Mouse (Mus musculus) brain, embryonic 18.5 days (tissue): Measurements from ENCODE around the gene Zcchc10.
A peak's percentile ranks its signal among the peaks of the same experiment; 100 is the strongest.
"Not testable (repeated sequence)": the region's sequence is repeated elsewhere in the genome, so short reads cannot be mapped to it uniquely, and the experiment has no call there.

Experiments
- DNase-seq: peaks from one replicate; pipeline ENCODE4 v3.0.0-alpha.2; 2012; ENCODE audit warnings: low read depth, low spot score

Gene Zcchc10

DNA sequence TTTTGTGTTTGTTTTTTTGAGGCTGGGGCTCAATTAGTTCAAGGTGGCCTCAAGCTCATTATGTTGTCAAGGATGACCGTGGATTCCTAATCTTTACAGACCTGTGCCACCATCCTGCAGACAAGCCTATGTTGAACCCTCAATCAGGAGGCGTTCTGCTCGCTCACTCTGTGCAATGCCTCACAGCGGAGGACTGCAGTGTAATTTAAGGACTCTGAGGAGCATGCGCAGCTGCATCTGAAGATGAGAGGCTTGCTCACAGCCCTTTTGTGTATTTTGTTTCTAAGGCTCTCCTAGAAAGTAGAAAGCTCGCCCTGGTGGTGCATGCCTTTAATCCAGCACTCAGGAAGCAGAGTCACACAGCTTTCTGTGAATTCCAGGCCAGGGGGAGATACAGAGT is 7.5 kb upstream of the Zcchc10 start:
- DNase-seq, result no peak

DNA sequence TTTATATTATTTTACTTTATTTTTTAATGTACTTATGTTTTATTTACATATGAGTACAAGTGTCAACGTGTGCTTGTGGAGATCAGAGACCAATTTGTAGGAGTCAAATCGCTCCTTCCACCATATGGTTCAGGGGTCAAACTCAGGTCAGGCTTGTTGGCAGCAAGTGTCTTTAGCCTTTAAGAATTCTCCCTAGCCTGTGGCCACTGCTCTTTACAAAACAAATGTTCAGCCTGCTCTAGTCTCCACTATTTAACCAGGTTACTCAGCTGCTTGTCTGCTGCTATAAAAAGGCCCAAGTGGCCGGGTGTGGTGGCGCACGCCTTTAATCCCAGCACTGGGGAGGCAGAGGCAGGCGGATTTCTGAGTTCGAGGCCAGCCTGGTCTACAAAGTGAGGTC is 6.4 kb upstream of the Zcchc10 start:
- no peak for DNase-seq

DNA sequence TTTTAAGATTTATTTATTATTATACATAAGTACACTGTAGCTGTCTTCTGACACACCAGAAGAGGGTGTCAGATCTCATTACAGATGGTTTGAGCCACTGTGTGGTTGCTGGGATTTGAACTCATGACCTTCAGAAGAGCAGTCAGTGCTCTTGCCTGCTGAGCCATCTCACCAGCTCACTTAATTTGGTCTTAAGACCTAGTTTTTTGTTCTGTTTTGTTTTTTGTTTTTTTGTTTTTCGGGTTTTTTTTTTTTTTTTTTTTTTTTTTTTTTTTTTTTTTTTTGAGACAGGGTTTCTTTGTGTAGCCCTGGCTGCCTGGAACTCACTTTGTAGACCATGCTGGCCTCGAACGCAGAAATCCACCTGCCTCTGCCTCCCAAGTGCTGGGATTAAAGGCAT is 5.9 kb upstream of the Zcchc10 start:
- DNase-seq, result not testable (repeated sequence)

DNA sequence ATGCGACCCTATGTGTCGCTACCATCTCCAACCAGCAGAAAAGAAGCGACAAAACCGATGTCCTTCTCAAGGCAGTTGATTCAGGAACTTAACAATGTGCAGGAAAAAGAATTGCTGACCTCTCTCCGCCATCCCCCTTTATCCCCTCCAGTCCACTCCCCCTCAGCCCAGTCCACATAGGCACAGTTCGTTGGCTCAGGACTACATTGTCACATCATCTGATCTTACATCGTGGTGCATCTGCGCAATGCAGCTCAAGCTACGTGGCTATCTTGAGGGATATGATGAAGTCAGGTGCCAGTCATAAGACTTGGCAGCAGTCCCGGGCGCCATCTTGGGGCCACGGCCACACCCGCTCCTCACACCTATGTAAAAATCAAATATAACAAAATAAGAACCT is 4.6 kb upstream of the Zcchc10 start:
- DNase-seq, result not testable (repeated sequence)

DNA sequence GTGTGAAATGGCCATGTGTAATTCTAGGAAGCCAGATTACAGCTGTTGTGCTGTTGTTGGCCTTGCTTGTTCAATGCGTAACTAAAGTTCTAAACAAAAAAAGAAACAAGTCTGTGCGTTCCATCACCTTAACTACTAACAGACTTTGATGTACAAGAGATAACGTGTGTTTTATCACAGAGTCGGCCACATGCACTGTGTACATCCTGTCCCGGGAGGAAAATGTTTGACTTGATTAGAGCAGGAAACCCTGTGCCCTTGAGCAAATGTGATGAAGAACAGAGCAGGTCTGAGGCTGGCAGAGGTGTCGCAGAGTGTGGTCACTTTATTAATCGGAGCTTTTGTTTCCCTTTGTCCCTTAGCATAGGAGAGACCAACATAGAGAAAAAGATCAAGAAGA is 5.8 kb downstream of the Zcchc10 start:
- DNase-seq, result no peak

DNA sequence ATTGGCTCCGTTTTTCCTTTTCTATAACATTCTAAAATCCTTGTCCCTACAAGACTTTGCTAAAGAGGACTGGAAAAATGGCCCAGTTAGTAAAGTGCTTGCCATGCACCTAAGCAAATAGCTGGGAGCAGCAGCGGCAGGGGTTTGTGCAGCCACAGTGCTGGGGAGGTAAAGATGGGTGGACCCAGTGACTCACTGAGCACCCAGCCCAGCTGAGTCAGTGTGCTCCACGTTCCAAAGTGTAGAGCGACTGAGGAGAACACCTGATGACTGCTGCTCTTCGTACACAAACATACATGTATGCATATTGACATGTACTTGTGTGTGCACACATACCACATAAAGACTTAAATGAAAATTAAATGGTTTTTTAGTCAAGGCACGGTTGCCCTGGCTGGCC is 6.6 kb downstream of the Zcchc10 start:
- DNase-seq, result no peak

DNA sequence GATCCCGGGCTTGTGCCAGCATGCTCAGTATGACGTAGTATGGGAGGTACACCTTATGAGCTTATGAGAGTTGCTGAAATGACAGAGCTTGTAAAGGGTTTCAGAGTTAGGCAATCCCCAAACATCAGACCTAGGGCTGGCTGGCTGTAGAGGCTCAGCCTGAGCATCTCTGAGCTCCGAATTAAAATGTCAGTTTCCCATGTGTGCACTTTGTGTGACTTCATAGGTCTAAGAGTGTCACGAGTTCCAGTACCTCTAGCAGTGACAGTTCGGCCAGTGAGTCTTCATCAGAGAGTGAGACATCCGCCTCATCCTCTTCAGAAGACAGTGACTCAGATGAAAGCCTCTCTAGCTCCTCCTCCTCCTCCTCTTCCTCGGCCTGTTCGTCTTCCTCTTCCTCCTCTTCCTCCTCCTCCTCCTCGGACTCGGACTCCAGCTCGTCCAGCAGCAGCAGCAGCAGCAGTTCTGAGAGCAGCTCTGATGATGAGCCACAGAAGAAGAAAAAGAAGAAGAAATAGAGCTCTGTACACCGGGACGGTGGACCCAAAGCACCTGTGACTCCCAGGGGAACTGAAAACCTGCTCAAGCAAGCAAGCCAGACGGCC is 7.7 kb downstream of the Zcchc10 start:
- DNase-seq, result no peak

DNA sequence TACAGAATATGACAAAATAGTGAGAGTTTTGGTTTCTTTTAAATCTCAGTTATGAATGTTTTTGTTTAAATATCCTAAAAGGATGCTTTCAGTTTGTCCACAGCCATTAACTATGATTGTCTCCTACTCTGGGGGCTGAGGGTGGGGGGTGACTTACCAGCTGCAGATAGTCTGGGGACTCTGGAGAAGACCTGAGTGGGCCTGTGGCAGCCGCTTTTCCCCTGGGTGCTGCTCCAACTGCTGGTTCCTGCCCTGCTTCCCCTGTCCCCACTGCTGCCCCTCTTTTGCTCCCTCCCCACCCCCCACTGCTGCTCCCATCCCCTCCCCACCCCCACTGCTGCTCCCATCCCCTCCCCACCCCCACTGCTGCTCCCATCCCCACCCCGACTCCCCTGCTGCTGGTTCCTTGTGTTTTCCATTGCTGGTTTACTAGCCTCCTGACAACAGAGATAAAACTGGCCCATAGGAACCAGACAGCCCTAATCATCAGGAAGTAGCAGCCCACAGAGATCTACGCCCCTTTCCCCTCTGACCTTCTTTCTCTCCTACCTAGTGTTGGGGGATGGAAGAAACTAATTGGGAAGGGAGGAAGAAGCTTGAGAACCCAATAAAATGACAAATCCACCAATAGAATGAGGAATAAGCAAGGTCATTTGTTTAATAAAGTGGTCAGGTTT is 11.2 kb downstream of the Zcchc10 start:
- no peak for DNase-seq

DNA sequence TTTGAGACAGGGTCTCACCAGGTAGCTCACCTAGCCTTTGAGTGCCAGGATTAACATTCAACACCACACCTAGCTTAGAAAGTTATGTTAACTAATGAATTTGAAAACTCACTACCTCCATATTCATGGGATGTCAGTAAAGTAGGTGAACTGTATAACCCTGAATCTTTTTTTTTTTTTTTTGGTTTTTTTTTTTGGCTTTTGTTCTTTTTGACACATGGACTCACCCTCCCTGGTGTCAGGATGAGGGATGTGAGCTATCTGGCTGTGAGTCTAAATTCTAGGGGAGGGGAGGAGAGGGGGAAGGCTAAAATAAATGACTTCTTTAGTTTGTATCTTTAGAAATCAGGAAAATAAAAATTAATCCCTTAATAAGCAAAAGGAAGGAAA is 11.7 kb downstream of the Zcchc10 start:
- no peak for DNase-seq

DNA sequence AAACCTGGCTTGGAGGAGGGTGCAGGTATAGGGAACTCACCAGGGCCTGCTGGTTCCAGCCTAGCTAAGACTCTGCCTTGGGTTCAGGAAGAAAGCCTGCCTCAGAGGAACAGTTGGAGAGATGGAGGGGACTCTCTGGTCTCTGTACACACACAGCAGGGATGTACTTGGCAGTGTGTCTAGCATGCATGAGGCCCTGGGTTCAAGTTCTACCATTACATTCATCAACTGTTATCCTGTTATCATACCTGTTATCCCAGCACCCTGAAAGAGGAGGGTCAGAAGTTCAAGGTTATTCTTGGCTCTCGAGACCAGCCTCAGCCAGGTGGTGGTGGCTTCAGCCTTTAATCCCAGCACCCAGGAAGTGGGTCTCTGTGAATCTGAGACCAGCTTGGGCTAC is 12.4 kb downstream of the Zcchc10 start:
- DNase-seq, result no peak

DNA sequence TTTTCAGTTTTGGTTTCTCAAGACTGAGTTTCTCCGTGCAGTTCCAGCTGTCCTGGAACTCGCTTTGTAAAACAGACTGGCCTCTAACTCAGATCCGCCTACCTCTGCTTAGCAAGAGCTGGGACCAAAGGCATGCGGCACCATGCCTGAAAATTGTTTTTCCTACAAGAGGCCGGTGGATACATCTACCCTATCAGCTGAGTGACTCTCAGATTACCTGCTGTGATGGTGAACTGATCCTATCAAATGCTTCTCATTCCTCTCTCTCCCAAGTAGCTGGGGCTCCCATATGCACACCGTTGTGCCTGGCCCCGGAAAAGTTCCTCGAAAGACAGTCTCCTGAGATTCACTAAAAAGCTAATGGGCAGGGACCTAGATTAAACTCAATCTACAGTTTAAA is 13.2 kb downstream of the Zcchc10 start:
- DNase-seq, result no peak

DNA sequence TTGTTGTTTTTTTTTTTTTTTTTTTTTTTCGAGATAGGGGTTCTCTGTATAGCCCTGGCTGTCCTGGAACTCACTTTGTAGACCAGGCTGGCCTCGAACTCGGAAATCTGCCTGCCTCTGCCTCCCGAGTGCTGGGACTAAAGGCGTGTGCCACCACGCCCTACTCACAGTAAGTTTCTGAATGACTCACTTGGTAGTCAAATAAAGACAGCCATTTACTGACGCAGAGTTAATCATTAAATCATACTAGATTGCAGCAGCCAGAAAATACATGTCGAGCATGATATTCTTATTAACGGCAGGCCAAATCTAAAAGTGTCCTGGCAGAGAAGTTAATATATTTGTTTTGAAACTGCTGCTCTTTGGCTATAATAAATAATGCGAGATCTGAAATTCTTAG is 16.5 kb downstream of the Zcchc10 start:
- not testable (repeated sequence) for DNase-seq

DNA sequence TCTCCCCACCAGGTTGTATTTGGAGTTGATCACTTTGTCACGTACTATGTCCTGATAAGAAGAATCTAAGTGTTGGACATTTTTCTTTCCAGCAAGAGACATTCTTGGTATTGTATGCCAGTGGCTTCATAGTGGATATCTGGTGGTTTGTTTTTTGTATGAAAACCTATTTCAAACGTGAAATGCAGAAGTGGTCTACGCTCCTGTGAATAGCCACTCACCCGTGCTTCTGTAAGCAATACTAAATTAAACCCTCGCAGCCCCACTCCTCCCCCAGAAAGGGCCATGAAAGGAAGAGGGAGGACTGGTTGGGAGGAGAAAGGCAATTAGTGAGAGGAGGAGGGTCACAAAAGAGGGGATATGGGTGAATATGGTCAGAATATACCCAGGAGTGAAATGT is 18.2 kb downstream of the Zcchc10 start:
- no peak for DNase-seq

DNA sequence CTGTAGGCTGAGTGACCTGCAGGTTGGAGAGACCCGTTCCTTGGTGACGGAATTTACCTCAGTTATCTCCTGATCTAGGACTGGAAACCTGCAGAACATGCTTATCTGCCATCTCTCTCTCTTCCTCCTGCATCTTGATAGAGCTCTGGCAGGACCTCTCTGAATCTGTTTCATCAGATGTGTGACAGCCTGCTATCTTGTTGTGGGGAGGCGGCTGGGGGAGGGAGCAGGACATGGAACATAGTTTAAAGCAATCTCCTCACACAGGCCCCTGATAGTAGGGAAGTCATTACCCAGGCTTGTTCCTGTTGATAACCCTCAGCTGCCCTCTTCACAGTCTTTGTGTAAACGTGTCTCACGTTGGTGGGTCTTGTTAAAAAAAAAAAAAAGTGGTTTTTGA is 20.8 kb downstream of the Zcchc10 start:
- DNase-seq, result no peak

DNA sequence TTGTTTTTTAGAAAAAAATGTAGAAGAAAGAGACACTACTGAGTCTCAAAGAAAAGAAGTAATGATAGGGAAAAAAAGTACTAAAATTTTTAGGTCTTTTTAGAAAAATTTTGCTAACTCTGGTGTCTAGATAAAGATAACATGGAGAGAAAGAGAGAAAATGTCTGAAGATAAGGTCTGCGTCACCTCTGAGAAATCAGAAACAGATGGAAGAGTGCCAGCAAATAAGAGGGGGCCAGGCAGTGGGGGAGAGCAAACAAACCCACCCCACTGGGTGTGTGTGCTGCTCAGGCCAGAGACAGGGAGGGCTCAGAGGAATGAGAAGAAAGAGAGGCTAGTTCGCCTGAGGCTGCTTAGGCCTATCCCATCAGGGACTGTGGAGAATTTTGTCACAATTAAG is 21.3 kb downstream of the Zcchc10 start:
- no peak for DNase-seq

DNA sequence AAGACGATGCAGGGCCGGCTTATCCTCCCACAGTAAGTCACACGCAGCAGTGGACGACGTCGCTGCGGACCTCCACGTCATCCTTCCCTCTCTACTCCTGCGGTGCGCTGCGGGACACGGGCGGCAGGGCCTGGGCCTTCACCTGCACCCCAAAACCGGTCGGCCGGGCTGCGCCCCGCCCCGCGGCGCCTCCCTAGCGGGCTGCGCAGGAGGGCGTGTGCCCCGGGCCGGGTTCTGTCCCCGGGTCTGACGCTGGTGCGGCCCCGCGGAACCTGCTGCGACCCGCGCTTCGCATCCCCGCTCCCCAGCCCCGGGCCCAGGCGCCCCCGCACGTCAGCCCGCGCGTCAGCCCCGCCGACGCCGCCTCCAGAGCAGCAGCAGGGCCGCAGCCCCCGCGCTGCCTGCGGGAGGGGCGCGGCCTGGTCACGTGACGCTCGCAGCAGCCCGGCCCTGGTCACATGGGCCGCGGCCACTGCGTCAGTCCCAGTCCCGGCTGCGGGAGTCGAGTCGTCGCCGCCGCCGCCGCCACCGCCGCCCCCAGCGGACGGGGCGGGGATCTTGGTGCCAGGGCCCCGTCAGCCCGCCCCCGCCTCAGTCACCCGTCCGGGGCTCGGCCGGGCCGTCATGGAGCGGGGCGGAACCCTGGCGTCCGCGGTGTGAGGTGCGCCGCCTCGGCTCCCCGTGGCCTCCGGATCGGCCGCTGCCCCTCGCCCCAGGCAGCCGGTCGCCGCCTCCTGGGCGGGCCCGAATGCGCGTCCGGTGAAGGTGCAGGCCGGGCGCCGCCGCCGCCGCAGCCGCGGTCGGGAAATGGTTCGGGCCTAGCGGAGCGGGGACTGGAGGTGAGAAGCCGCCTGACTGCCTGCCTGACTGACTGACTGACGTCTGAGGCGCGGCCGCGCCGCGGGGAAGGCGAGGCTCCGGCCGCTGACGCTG is 26.1 kb downstream of the Zcchc10 start, which contains the start of gene Aff4:
Gene Aff4, plus strand, starts transcription at position 543 of the 933 bp plus-strand sequence.
- peak; percentile 81 for DNase-seq

DNA sequence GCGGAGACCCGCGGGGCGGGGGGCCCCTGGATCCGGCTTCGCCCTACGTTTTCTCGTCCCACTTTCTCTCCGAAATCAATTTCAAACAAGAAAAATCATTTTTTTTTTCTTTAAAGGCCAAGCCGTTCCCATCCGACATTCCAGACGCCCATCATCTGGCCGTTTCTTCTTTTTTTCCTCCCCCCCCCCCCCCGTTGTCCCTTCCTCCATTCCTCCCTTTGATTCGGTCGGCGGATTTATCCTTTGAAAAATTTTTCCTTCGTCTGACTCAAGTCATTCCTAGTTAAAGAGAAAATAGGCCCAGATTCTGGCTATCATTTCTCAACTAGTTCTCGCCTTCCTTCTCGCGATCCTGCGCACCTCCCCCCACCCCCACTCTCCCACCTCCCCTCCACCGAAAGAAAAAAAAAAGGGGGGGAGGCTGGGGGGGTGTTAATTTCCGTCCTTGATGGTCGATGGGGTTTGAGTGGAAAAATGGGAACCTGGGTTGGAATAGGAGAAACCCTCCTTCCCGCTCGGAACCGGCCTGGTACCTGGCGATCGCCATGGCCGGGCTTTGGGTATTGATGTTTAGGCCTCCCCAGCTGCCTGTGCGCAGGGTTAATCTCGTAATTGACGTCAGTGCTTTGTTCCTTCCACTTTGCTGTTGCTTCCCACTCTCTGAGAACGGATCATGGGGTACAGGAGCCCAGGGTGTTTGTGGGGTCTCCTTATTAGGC is 26.9 kb downstream of the Zcchc10 start:
- DNase-seq, result peak; percentile 50

DNA sequence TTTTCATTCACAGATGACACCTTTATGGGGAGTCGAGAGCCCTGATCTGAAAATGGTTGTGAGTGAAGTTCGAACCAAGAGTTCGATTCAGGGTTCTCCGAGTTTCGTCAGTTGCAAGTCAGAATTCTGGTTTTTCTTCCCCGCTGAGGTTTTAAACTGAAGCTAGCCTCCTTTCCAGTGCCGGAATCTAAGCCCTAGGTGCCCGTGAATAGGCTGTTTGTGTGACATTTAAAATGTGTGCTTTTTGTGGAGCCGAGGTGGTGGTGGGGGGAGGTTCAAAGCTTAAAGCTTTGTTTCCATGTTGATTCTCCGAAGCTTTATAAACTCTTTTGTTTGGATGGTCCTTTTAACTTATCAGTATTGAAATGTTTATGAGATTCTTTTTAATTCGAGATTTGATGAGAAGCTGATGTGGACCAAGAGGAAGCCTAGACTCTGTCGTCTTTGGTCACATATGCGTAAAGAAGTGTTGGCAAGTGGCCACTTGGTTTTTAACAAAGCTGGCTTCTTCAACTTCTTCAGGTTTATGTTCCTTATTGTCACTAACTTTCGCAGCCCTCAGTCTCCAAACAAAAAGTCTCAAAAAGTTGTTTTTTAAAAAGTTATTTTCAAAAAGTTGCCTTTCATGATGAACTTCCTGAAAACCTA is 27.6 kb downstream of the Zcchc10 start:
- peak; percentile 6 for DNase-seq

DNA sequence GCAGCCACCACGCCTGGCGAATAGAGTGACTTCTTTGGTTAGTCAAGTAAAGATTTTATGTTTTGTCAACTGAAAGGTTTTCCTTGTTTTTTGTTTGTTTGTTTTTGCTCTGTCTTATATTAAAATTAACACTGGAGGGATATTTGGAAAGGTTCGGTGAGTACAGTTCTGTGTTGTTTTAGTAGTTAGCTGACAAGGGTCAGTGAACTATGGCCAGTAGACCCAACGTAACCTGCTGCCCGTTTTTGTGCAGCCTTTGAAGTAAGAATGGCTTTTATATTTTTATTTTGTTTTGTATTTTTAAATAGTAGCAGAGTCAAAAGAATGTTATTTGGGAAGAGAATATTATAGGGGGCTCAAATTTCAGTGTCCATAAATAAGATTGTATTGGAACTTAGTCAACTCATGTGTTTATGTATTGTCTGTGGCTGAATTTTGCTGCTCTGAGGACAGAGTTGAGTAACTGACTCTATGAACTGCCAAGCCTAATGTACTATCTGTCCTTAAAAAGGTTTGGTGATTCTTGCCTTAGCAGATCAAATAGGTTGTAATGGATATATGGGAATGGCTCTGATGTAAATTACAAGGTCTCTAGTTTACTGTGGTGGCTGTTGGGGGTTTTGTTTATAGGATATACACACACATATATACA is 34.2 kb downstream of the Zcchc10 start:
- no peak for DNase-seq

DNA sequence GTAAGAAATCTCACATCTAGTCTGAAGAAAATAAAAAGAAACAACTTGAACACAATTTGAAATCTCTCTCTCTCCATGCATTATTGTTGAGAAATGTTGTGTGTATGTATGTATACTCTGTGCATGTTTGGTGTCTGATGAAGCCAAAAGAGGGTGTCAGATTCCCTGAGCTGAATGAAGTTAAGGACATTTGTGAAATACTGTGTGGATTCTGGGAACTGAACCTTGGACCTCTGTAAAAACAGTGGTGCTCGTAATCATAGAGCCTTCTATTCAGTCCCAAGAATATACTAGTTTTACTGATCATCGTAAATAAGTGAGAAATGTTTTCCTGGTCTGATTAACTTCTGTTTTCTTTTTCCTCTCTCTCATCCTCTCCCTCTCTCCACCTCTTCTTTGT is 42.6 kb downstream of the Zcchc10 start:
- no peak for DNase-seq

DNA sequence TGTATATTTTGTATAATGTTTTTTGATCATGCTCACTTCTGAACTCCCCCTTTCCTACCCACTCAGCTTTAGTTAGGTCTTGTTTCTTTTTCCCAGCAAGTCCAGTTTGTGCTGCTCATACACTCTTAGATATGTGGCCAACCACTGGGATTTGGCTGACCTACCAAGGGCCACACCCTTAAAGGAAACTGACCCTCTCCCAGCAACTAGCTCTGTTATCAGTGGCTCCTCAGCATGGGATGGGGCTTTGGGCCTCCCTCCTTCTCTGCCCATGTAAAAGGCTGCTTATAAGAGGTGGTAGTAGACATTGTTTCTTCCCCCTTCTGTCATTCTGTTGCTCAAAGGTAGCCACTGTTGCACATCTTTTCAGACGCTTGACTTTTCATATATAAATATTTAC is 54.4 kb downstream of the Zcchc10 start:
- DNase-seq, result no peak
